Mouse (Mus musculus): ENCODE data around the gene Lama4. TPM values are rescaled to one million over a fixed set of nuclear protein-coding genes. Genes with fewer than 3 reads are reported as not detected.

Lama4 gene
- polyA plus RNA-seq, 1 experiment from 2014 or later, result 71.5 TPM

- H3K4me3 ChIP-seq (ENCODE audit: low read length), result no peak overlapping the region
- no peak overlapping the region for H3K9ac ChIP-seq (ENCODE audit: low read depth, low read length)
- no peaks in the 10 kb centered on the region for H3K9me3 ChIP-seq (ENCODE audit: control insufficient read depth, low read length)
- peaks cover 3% of the 10 kb centered on the region; the same call in 1 of the 2 replicates for H3K36me3 ChIP-seq (ENCODE audit: control insufficient read depth, insufficient read depth, low read length)
- no peak for ATAC-seq (ENCODE audit: low FRiP score, low TSS enrichment)
- no peak overlapping the region for H3K27ac ChIP-seq (ENCODE audit: low read depth, low read length)
- 0 out of 2 replicates have a peak, but pooled peaks cover 4% of the 10 kb centered on the region for H3K4me1 ChIP-seq (ENCODE audit: control insufficient read depth, insufficient read depth, low read length)
- H3K27me3 ChIP-seq (ENCODE audit: control insufficient read depth, insufficient read depth, low read length), result no peaks in the 10 kb centered on the region
- no peak overlapping the region for H3K4me2 ChIP-seq (replicated peaks; ENCODE audit: low read depth, low read length)
Observed at GRCm38 (mm10) chr10:39003520-39003919, 38.2 kb downstream of the Lama4 start.

- Histone ChIP-seq H3K9me3 (ENCODE audit: control insufficient read depth, low read length) (no peaks in the 10 kb centered on the region), H3K4me3 (ENCODE audit: low read length) (no peak overlapping the region), H3K36me3 (ENCODE audit: control insufficient read depth, insufficient read depth, low read length) (peaks cover 3% of the 10 kb centered on the region; the same call in 1 of the 2 replicates), H3K4me1 (ENCODE audit: control insufficient read depth, insufficient read depth, low read length) (0 out of 2 replicates have a peak, but pooled peaks cover 4% of the 10 kb centered on the region), H3K4me2 (replicated peaks; ENCODE audit: low read depth, low read length) (no peak overlapping the region), H3K9ac (ENCODE audit: low read depth, low read length) (no peak overlapping the region), H3K27me3 (ENCODE audit: control insufficient read depth, insufficient read depth, low read length) (no peaks in the 10 kb centered on the region), H3K27ac (ENCODE audit: low read depth, low read length) (no peak overlapping the region; the same call in 1 of the 2 replicates)
- no peak for ATAC-seq (ENCODE audit: low FRiP score, low TSS enrichment)
- WGBS, result 88% methylated on average over 8 of the region's 8 CpGs
Observed at GRCm38 (mm10) chr10:39005494-39005893, 40.2 kb downstream of the Lama4 start.

GRCm38 (mm10) chr10:39006433-39007105 lies 41.3 kb downstream of the Lama4 start:
- Histone ChIP-seq H3K27ac (ENCODE audit: low read depth, low read length) (no peak overlapping the region), H3K4me2 (replicated peaks; ENCODE audit: low read depth, low read length) (no peak overlapping the region), H3K27me3 (ENCODE audit: control insufficient read depth, insufficient read depth, low read length) (no peaks in the 10 kb centered on the region), H3K4me1 (ENCODE audit: control insufficient read depth, insufficient read depth, low read length) (0 out of 2 replicates have a peak, but pooled peaks cover 4% of the 10 kb centered on the region), H3K36me3 (ENCODE audit: control insufficient read depth, insufficient read depth, low read length) (peaks cover 3% of the 10 kb centered on the region; the same call in 1 of the 2 replicates), H3K4me3 (ENCODE audit: low read length) (no peak overlapping the region), H3K9ac (ENCODE audit: low read depth, low read length) (no peak overlapping the region), H3K9me3 (ENCODE audit: control insufficient read depth, low read length) (no peaks in the 10 kb centered on the region)
- WGBS, result 35% methylated on average over 4 of the region's 4 CpGs
- no peak for ATAC-seq (ENCODE audit: low FRiP score, low TSS enrichment)

- Histone ChIP-seq H3K4me2 (replicated peaks; ENCODE audit: low read depth, low read length) (no peak overlapping the region), H3K9me3 (ENCODE audit: control insufficient read depth, low read length) (no peaks in the 10 kb centered on the region), H3K9ac (ENCODE audit: low read depth, low read length) (no peak overlapping the region), H3K27ac (ENCODE audit: low read depth, low read length) (no peak overlapping the region), H3K36me3 (ENCODE audit: control insufficient read depth, insufficient read depth, low read length) (peaks cover 6% of the 10 kb centered on the region; the same call in 1 of the 2 replicates), H3K4me3 (ENCODE audit: low read length) (no peak overlapping the region), H3K4me1 (ENCODE audit: control insufficient read depth, insufficient read depth, low read length) (no peaks in the 10 kb centered on the region), H3K27me3 (ENCODE audit: control insufficient read depth, insufficient read depth, low read length) (no peaks in the 10 kb centered on the region)
- ATAC-seq (ENCODE audit: low FRiP score, low TSS enrichment), result no peak
- 71% methylated on average over 2 of the region's 2 CpGs for WGBS
Observed at GRCm38 (mm10) chr10:39014836-39015235, 49.5 kb downstream of the Lama4 start.

GRCm38 (mm10) chr10:39017986-39018385 lies 52.7 kb downstream of the Lama4 start:
- Histone ChIP-seq H3K4me2 (replicated peaks; ENCODE audit: low read depth, low read length) (no peak overlapping the region), H3K9me3 (ENCODE audit: control insufficient read depth, low read length) (no peaks in the 10 kb centered on the region), H3K27me3 (ENCODE audit: control insufficient read depth, insufficient read depth, low read length) (no peaks in the 10 kb centered on the region), H3K9ac (ENCODE audit: low read depth, low read length) (no peak overlapping the region), H3K4me3 (ENCODE audit: low read length) (no peak overlapping the region), H3K36me3 (ENCODE audit: control insufficient read depth, insufficient read depth, low read length) (peaks cover 3% of the 10 kb centered on the region; the same call in 1 of the 2 replicates), H3K27ac (ENCODE audit: low read depth, low read length) (no peak overlapping the region), H3K4me1 (ENCODE audit: control insufficient read depth, insufficient read depth, low read length) (no peaks in the 10 kb centered on the region)
- ATAC-seq (ENCODE audit: low FRiP score, low TSS enrichment), result no peak
- WGBS, result 72% methylated on average over 4 of the region's 4 CpGs

- no peak for ATAC-seq (ENCODE audit: low FRiP score, low TSS enrichment)
- Histone ChIP-seq H3K36me3 (ENCODE audit: control insufficient read depth, insufficient read depth, low read length) (peaks cover 3% of the 10 kb centered on the region; the same call in 1 of the 2 replicates), H3K4me2 (replicated peaks; ENCODE audit: low read depth, low read length) (no peak overlapping the region), H3K4me1 (ENCODE audit: control insufficient read depth, insufficient read depth, low read length) (no peaks in the 10 kb centered on the region), H3K9me3 (ENCODE audit: control insufficient read depth, low read length) (no peaks in the 10 kb centered on the region), H3K9ac (ENCODE audit: low read depth, low read length) (no peak overlapping the region), H3K4me3 (ENCODE audit: low read length) (no peak overlapping the region), H3K27ac (ENCODE audit: low read depth, low read length) (no peak overlapping the region), H3K27me3 (ENCODE audit: control insufficient read depth, insufficient read depth, low read length) (no peaks in the 10 kb centered on the region)
- WGBS, result 90% methylated on average over 1 of the region's 1 CpGs
Observed at GRCm38 (mm10) chr10:39018635-39019034, 53.3 kb downstream of the Lama4 start.

GRCm38 (mm10) chr10:39023618-39024256 lies 58.4 kb downstream of the Lama4 start:
- Histone ChIP-seq H3K4me2 (replicated peaks; ENCODE audit: low read depth, low read length) (no peak overlapping the region), H3K27me3 (ENCODE audit: control insufficient read depth, insufficient read depth, low read length) (no peaks in the 10 kb centered on the region)

GRCm38 (mm10) chr10:39026529-39026928 lies 61.2 kb downstream of the Lama4 start:
- no peaks in the 10 kb centered on the region for H3K27me3 ChIP-seq (ENCODE audit: control insufficient read depth, insufficient read depth, low read length)
- no peak overlapping the region for H3K4me3 ChIP-seq (ENCODE audit: low read length)
- no peak overlapping the region for H3K4me2 ChIP-seq (replicated peaks; ENCODE audit: low read depth, low read length)
- ATAC-seq (ENCODE audit: low FRiP score, low TSS enrichment), result no peak
- H3K36me3 ChIP-seq (ENCODE audit: control insufficient read depth, insufficient read depth, low read length), result peaks cover 16% of the 10 kb centered on the region; the same call in 1 of the 2 replicates
- WGBS, result 85% methylated on average over 8 of the region's 8 CpGs
- H3K4me1 ChIP-seq (ENCODE audit: control insufficient read depth, insufficient read depth, low read length), result no peaks in the 10 kb centered on the region
- no peak overlapping the region for H3K9ac ChIP-seq (ENCODE audit: low read depth, low read length)
- H3K9me3 ChIP-seq (ENCODE audit: control insufficient read depth, low read length), result no peaks in the 10 kb centered on the region
- H3K27ac ChIP-seq (ENCODE audit: low read depth, low read length), result no peak overlapping the region

More at GRCm38 (mm10) chr10:39023618-39024256, 58.4 kb downstream of the Lama4 start:
- H3K4me1 ChIP-seq (ENCODE audit: control insufficient read depth, insufficient read depth, low read length), result no peaks in the 10 kb centered on the region
- H3K36me3 ChIP-seq (ENCODE audit: control insufficient read depth, insufficient read depth, low read length), result peaks cover 7% of the 10 kb centered on the region; the same call in 1 of the 2 replicates
- no peak for ATAC-seq (ENCODE audit: low FRiP score, low TSS enrichment)
- H3K9me3 ChIP-seq (ENCODE audit: control insufficient read depth, low read length), result no peaks in the 10 kb centered on the region
- WGBS, result 80% methylated on average over 5 of the region's 5 CpGs
- H3K27ac ChIP-seq (ENCODE audit: low read depth, low read length), result no peak overlapping the region
- no peak overlapping the region for H3K9ac ChIP-seq (ENCODE audit: low read depth, low read length)
- no peak overlapping the region for H3K4me3 ChIP-seq (ENCODE audit: low read length)

- H3K9me3 ChIP-seq (ENCODE audit: control insufficient read depth, low read length), result no peaks in the 10 kb centered on the region
- H3K4me1 ChIP-seq (ENCODE audit: control insufficient read depth, insufficient read depth, low read length), result no peaks in the 10 kb centered on the region
- H3K27me3 ChIP-seq (ENCODE audit: control insufficient read depth, insufficient read depth, low read length), result no peaks in the 10 kb centered on the region
- WGBS, result 85% methylated on average over 5 of the region's 5 CpGs
- no peak for ATAC-seq (ENCODE audit: low FRiP score, low TSS enrichment)
- no peak overlapping the region for H3K9ac ChIP-seq (ENCODE audit: low read depth, low read length)
- no peak overlapping the region for H3K27ac ChIP-seq (ENCODE audit: low read depth, low read length)
- H3K4me3 ChIP-seq (ENCODE audit: low read length), result no peak overlapping the region
- H3K4me2 ChIP-seq (replicated peaks; ENCODE audit: low read depth, low read length), result no peak overlapping the region
- H3K36me3 ChIP-seq (ENCODE audit: control insufficient read depth, insufficient read depth, low read length), result peaks cover 16% of the 10 kb centered on the region; the same call in 1 of the 2 replicates
Observed at GRCm38 (mm10) chr10:39027058-39027457, 61.7 kb downstream of the Lama4 start.

All from kidney, embryonic 14.5 days (tissue).